Mouse (Mus musculus) large intestine, adult 2 months (tissue): ENCODE data around the gene Adgrl3. TPM values are rescaled to one million over a fixed set of nuclear protein-coding genes. Genes with fewer than 3 reads are reported as not detected.

ENCODE experiments used
- DNase-seq: peaks from one replicate; pipeline ENCODE4 v3.0.0-alpha.2; 2012; ENCODE audit warnings: low read depth, low spot score
- WGBS: fragments of 180-500 bp; shearing (Covaris S2); methylation state at CpG from one replicate; pipeline ENCODE4 v1.1.7; 2018; 5-methylcytosine and 5-hydroxymethylcytosine counted together
- polyA plus RNA-seq: library from polyadenylated mRNA; depleted of rRNA; stranded (reverse); fragments of >200 nt; gene quantifications from 2 replicates; pipeline ENCODE4 v1.2.3, GENCODE M21; 2012; rRNA removed

The Adgrl3 gene
- polyA plus RNA-seq = 1.4 and 2.6 TPM in 2 replicates

DNA sequence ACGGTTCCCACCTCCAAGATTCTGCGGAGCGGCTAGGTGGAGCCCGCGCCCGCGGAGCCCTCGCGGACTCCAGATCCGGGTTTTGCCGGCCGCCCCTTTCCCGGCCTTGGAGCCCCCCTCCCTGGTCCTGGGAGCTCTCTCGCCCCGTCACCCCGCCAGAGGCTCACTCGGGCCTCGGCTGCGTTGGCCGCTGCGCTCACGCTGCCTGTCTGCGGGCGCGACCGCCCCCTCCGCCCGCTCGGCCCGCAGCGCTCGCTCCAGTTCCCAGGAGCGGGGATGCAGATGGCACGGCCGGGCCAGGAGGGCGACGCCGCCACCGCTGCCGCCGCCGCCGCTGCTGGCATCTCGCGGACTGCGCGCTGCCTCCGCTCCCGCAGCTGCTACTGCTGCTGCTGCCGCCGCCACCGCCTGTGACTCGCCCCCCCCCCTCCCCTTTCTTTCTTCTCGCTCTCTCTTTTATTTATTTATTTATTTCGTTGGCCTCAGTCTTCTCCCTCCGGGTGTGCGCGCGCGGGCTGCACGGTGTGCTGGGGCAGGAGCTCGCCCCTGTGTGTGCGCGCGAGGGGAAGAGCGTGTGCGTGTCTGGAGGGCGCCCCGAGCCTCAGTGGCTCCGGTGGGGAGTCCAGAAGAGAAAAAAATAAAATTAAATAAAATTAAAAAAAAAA, at the start of gene Adgrl3:
Gene Adgrl3, plus strand, starts transcription at position 549 of the 665 bp plus-strand sequence.
- DNase-seq = no peak
- 2% methylated on average over 69 of the region's 70 CpGs for WGBS

DNA sequence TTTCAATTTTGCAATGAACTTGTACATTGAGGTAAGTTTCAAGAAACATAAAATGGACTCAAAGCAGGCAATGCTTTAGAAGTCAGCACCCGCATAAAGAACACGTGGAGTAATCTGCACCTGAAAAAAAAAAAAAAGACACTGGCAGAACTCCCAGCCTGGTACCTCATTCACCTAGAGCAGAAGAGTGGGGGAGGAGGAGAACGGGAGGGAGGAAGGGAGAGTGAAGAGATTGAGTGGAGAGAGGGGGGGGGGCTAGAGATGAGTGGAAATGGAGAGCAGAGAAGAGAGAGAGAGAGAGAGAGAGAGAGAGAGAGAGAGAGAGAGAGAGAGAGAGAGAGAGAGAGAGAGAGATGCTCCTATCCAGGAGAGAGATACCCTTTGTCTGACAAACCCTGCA, 772 bp upstream of the Adgrl3 start:
- 17% methylated on average over 3 of the region's 3 CpGs for WGBS

DNA sequence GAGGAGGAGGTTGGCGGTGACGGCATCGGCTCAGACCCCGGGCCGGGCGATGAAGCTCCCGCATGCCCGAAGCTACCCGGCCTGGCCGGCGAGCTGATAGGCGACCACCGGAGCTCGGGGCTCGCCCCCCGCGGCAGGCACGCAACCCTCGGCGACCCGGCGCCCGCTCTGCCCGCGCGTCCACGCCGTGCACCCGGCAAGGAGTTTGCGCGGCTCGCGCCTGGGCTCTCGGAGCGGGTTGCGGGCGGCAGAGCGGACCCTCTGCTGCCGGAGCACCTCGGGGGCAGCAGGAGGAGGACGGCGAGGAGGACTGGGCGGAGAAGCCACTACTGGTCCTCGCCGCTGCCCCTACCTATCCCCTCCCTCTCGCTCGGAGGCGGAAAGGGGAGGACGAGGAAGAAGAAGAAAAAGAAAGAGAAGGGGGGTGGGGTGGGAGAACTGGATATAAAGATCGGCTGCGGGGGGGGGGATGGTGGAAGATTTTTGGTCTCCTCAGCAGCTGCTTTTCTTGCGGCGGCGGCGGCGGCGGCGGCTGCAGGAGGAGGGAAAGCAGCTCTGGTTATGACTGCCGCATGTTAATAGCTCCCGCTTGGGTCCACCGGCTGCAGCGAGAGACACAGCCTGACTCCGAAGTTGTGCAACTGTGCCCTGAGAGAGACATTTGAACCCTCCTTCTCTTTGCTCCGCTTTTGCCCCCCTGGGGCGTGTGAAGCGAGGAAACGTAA, 505 bp downstream of the Adgrl3 start:
- DNase-seq = no peak
- under 1% methylated on average over 63 of the region's 67 CpGs for WGBS

More for the DNA sequence above, 772 bp upstream of the Adgrl3 start:
- DNase-seq = no peak

DNA sequence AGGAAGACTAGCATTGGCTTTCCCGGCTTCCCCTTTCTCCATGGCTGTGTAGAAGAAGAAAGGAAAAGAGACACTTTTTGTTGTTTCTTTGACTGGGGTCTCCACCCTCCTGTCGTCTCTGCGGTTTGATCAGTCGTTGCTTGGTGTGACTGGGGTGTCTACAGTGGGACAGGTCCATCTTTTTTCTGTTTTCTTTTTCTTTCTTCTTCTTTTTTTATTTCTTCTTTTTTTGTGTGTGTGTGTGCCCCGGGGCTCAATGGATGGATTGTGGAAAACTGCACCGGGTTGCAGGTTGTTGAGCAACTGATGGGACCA, 1.0 kb downstream of the Adgrl3 start:
- DNase-seq = no peak

DNA sequence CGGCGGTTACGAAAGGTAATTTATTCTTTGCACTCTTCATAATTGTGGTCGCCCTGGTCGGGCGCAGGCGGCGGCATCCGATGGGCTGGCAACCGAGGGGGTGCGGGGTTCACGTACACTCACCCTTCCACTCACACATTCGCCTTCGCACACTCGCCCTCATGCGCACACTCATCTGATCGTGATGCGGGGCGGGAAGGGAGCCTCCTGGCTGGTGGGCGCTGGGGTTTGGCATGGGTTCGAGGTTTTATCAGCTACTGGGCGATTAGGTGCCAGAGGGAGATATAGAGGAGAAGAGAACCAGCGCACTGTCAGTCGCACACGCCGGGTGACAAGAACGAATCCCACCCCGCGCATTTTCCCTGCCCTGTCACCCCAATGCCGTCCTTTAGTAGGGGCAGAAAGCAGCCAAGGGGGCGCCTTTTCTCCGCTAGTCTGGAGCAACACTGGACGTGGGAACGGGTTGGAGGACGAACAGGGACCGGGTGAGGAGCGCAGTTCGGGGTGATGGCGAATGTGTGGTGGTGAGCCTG, 1.5 kb downstream of the Adgrl3 start:
- no peak for DNase-seq
- 2% methylated on average over 39 of the region's 39 CpGs for WGBS

More for the DNA sequence above, 1.0 kb downstream of the Adgrl3 start:
- WGBS = 1% methylated on average over 6 of the region's 6 CpGs

DNA sequence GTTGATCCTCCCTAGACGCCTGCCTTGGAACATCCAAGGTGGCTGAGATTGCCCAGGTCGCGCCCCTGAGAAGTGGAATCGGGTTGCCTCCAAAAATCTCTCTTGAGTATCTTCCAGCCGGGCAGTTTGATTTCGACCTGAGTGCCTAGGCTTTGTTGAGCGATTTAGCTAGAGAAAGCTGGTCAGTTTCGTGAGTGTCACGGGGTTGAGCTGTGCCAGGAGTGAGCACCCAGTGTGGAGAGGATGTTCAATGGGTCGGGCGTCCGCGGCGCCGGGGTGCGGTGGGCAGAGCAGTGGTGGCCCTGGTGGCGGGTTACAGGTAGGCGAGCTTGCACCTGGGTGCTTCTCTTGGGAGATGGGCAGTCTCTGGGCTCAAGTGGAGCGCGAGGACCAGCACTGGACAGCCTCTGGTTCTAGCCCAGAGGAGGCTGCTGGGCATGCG, 1.9 kb downstream of the Adgrl3 start:
- 3% methylated on average over 21 of the region's 21 CpGs for WGBS
- DNase-seq = no peak

DNA sequence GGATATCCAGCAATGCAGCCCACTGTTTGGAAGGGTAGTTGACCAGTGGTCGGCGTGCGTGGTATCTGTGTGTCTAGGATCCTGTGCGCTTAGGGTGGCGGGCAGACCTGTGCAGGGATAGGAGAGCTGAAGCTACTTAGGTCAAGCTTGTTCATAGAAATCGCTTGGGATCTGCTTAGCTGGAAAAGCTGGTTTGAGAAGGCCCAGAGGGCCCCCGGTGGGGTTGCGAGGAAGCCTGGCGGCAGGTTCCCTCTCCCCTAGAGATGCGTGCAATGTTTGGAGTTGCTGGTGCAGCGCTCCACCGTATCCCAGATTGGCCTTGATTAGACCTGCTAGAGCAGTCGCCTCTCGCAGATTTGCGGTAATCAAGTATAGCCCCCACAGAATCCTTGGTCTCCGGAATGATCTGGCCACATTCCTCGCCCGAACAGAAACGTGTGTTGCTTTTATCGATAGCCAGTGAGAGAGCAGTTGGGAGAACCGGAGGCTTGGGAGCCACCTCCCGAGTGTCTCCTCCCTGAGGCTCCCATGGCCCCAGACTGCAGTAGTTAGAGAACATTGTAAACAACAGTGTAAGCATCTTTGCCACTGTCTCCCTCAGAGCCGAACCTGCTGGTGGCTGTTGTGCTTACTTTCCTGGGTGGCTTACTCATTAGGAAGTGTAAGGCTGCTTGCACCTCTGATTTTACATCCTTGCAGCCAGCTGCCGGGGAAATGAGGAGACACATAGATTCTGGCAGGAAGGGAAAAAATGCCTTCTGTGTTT, 2.6 kb downstream of the Adgrl3 start:
- DNase-seq = no peak
- WGBS = 4% methylated on average over 24 of the region's 24 CpGs

DNA sequence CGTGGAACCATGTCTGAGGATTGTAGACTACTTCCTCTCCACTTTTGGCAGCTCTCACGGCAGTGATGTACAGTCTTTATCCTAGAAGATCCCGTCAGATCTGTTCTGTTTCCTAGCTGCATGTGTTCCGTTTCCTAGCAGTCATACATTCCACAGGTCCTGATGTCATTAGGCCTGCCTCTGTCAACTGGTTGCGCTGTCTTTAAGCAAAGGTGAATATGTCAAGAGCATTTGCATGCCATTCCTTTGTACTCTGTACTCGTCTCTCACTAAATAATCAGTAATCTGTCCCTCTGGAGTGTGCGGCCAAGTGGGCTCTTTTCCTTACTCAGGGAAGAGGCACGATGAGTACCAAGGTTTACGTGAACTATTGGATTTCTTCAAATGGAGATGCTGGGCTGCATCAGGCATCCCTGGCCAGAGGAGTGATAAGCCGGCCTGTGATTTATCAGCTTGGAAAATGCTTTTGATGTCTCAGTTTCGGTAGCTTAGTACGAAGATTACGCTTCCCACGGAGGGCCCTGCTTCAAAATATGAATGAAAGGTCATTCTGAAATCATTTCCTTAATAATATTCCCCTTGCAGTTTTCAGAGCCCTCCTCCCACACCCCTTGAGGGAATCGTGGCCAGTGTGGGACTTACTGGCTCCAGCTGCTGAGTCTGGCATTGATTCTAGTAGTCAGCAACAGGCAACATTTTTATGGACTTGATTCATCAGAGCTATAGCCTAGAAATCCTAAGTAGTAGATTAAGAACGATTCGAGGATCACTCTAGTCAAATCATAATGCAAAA, 4.2 kb downstream of the Adgrl3 start:
- 52% methylated on average over 17 of the region's 17 CpGs for WGBS
- no peak for DNase-seq

DNA sequence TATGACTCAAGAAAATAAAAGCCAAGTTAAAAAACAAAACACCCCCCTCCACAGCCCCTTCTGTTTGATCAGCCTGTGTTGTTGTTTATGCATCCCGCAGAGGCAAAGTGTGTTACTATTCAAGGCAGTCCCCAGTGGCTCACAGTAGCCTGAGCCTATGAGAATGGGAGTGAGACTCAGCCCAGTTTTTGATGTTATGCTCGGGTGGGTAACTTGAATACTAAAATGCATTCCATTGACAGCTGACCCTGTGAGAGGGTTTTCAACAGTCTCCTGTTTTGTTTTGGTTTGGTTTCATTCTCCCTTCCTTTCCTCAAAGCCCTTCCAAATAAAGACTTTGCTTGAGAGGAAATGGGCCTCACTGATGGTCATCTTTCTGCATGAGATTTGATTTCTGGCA, 8.9 kb downstream of the Adgrl3 start:
- 48% methylated on average over 2 of the region's 2 CpGs for WGBS
- DNase-seq = no peak

DNA sequence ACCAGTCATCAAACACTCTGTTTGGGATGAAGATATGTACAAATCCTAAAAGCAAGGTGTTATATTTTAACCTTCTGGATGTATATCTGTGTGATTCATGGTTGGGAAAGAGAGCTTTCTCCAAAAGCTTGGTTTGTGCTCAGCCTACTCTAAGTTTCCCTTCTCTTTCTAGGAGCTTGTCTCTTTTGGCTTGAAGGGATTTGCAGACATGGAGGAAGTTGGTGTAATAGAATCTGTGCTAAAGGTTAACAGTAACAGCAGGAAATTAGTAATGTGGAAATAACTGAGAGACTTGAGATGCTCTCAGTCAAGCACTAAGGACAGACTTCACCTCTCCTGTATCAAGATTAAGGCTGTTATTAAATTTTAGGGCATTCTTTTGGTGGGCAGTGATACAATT, 17.2 kb downstream of the Adgrl3 start:
- no peak for DNase-seq

DNA sequence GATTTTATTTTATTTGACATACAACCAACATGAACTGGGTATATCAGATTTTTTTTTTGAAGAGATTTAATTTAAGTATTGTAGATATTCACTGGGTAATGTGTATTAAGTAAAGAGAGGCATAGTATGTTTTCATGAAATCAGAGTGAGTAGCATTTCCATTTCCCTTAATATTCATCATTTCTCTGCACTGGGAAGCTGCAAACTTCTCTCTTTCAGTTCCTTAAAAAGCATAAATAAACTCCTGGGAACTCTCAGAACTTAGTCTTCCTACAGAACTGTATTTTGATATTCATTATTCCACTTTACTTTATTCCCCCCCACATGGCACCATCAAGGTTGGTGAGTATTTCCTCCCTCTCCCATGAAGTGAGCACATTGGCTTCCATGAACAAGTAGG, 23.9 kb downstream of the Adgrl3 start:
- DNase-seq = no peak

DNA sequence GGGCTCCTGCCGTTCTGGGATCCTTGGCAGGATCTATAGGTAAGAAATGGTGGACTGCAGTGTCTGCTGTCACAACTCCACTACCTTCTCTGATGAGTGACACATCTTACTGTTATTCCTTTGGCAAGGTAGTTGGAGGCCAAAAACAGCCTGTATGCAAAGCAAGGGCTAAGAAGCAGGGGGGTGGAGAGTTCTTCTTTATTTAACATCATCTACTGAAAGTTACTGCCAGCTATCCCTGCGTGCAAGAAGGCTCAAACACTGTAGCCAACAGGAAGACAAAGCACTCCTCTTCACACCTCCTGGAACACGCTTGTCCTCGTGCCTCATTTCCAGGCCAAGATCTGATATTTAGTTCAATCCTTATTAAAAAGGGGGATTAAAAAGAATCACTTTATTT, 26.2 kb downstream of the Adgrl3 start:
- WGBS = 83% methylated on average over 4 of the region's 4 CpGs

DNA sequence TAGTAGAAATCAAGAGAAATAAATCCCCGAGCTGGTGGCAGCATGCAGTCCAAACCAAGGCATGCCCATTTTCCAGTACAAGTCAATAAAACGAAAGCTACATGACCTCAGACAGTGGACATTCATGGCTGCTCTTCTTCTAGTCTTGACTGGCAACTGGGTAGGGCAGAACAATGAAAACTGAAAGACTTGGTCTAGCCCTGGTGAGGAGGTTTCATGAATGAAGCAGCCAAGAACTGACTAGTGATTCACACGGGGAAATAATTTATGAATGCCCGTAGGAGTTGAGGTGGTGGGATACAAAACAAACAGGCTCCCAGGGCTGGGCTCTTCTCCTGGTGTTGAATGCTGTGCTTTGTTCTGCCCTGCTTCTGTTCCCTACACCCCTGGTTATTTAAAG, 34.7 kb downstream of the Adgrl3 start:
- DNase-seq = no peak

More for the DNA sequence above, 26.2 kb downstream of the Adgrl3 start:
- no peak for DNase-seq

DNA sequence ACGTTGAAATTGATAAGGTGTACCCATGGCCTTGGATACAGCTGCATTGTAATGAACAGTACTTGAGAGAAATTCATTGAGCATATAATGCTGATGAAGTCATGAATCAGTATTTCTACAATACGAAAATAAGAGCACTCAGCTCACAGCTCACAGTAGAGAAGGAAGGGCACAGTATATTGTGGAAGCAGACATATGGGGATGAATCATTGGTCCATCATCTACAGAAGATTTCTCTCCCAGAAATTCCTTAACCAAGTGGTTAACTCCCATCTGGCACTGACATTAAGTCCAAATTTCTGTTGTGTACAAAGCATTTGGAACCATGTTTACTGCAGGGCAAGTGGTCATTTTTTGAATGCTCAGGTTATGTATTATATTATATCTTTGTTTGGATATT, 35.3 kb downstream of the Adgrl3 start:
- WGBS = 79% methylated on average over 2 of the region's 2 CpGs
- DNase-seq = no peak

More for the DNA sequence above, 34.7 kb downstream of the Adgrl3 start:
- 67% methylated on average over 4 of the region's 4 CpGs for WGBS

DNA sequence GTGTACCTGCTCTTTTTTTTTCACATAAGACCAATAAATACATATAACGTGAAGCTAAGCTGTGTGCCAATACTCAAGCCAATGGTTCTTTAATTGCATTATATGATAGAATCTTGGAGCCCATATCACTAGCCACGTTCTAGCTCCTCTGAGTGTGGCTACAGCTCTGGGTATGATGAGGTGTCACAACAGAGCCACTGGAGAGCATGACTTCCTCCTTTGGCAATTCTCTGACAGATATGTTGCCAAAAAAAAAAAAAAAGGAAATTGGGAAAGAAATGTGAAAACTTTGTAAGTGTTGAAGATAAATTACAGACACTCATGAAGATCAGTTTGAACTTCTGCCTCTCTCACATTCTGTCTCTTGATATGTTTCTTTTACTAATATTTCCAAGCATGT, 38.2 kb downstream of the Adgrl3 start:
- 61% methylated on average over 2 of the region's 2 CpGs for WGBS
- no peak for DNase-seq

DNA sequence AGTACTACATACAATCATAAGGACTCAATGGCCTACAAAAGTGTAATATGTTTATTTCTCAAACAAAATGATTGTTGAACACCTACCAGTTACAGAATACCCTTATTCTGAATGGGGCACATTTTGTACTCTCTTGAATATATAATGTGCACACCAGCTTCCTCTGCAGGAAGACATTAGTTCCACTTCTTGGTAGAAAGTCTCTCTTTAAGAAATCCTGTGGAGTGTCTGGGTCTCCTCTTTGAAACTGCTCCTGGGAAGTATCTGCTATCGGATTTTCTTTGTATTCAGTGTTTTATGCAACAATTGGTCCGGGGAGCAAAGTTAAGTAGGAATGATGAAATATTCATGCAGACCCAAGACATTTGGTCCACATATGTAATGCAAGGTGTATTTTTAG, 41.0 kb downstream of the Adgrl3 start:
- WGBS = 70% methylated on average over 2 of the region's 2 CpGs
- DNase-seq = no peak

DNA sequence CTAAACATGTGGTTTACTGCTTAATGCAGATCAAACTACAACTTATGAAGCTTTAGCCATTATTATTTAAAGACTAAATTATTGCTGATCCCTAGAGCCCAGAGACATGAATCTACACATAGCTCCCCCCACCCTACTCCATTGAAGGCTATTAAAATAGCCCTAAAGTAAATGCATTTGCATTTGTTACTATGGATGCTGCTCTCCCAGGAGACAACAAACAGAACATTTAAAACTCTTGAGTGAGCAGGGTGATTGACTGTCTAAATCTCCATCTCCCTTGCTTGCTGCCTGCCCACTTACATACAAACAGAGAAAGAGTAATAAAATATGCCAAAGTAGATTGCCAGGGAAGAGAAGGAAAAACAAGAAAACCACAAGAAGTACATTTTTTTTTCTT, 41.4 kb downstream of the Adgrl3 start:
- DNase-seq = no peak

DNA sequence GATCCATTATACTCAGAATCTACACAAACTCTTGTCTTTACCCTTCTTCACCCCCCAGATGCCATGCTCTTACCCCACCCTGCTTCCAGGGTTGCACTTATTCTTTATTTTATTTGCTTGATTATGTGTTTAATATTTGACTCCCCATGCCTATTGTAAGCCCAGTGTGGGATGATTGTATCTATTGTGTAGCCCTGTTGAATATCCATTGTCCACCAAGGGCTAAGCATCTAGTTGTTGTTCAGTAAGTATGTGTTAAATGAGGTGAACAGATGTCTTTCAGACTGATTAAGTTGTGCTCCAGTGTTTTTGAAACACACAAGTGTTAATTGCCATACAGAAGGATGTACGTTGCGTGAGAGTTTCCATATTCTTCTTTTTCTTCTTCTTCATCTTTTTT, 44.1 kb downstream of the Adgrl3 start:
- WGBS = 97% methylated on average over 2 of the region's 2 CpGs
- no peak for DNase-seq

DNA sequence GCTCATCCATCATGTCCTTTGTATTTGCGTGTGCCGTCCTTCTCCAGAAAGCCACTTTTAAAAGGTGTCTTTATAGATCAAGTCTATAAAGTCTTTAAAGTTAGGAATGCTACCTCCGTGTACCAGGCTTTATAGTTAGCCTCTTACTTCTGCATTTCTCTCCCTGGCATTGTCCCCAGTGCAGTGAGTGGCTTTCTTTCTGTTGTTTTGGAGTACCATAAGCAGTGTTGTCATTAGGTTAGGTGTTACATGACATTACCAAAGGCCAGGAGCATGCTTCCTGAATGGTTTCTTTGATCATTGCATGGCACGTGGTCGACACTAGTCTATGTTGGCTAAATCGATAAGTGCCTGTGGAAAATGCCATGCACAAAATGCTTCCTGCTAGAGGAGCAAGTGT, 48.2 kb downstream of the Adgrl3 start:
- no peak for DNase-seq
- WGBS = 62% methylated on average over 6 of the region's 6 CpGs

DNA sequence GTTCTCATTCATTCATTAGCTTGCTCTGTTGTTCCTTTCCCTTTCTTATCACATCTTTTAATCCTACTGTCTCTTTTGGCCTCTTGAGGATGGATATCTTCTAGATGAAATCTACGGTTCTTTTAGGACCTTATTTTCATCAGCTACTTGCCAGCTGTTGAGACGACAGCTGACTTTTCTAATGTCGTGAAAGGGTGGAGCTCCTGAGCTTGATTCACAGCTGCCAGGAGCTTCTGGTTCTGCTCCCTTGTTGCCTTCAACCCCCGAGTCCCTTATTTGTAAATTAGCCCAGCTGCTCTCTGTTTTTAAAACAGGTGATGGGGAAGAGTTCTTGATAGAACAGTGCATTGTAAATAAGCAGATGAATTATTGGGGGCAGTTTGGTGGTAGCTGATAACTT, 48.9 kb downstream of the Adgrl3 start:
- 53% methylated on average over 4 of the region's 4 CpGs for WGBS
- DNase-seq = no peak
